Mouse (Mus musculus) heart, adult 11 months (tissue): ENCODE results near the gene Foxe3.

Experiments
- DNase-seq: peaks from one replicate; pipeline ENCODE4 v3.0.0; 2022

Gene Foxe3

GRCm38 (mm10) chr4:114925917-114926312 lies at the start of gene Foxe3:
Gene Foxe3, minus strand, starts transcription at chr4:114926013.
- DNase-seq: no peak

- DNase-seq: no peak
Observed at GRCm38 (mm10) chr4:114973229-114973740, 47.5 kb upstream of the Foxe3 start.

GRCm38 (mm10) chr4:114970736-114971135 lies 44.9 kb upstream of the Foxe3 start:
- DNase-seq: no peak

GRCm38 (mm10) chr4:114960881-114961280 lies 35.1 kb upstream of the Foxe3 start:
- DNase-seq: peak; percentile 22

GRCm38 (mm10) chr4:114959533-114959932 lies 33.7 kb upstream of the Foxe3 start:
- no peak for DNase-seq

GRCm38 (mm10) chr4:114958786-114959185 lies 33.0 kb upstream of the Foxe3 start:
- DNase-seq: peak; percentile 58

- peak; percentile 71 for DNase-seq
Observed at GRCm38 (mm10) chr4:114958231-114958630, 32.4 kb upstream of the Foxe3 start.

GRCm38 (mm10) chr4:114957403-114957802 lies 31.6 kb upstream of the Foxe3 start:
- peak; percentile 69 for DNase-seq

GRCm38 (mm10) chr4:114953172-114953571 lies 27.4 kb upstream of the Foxe3 start:
- DNase-seq: peak; percentile 71

GRCm38 (mm10) chr4:114947852-114948481 lies 22.2 kb upstream of the Foxe3 start:
- peak; percentile 66 for DNase-seq

GRCm38 (mm10) chr4:114947395-114947794 lies 21.6 kb upstream of the Foxe3 start:
- peak; percentile 91 for DNase-seq

GRCm38 (mm10) chr4:114946416-114946815 lies 20.6 kb upstream of the Foxe3 start:
- peak; percentile 58 for DNase-seq

GRCm38 (mm10) chr4:114945021-114945420 lies 19.2 kb upstream of the Foxe3 start:
- peak; percentile 76 for DNase-seq

- peak; percentile 67 for DNase-seq
Observed at GRCm38 (mm10) chr4:114942583-114942982, 16.8 kb upstream of the Foxe3 start.

GRCm38 (mm10) chr4:114942112-114942511 lies 16.3 kb upstream of the Foxe3 start:
- DNase-seq: peak; percentile 54

GRCm38 (mm10) chr4:114941311-114941710 lies 15.5 kb upstream of the Foxe3 start:
- peak; percentile 73 for DNase-seq

- DNase-seq: no peak
Observed at GRCm38 (mm10) chr4:114938248-114938647, 12.4 kb upstream of the Foxe3 start.

- peak; percentile 96 for DNase-seq
Observed at GRCm38 (mm10) chr4:114937459-114938047, 11.7 kb upstream of the Foxe3 start.

GRCm38 (mm10) chr4:114934188-114934587 lies 8.4 kb upstream of the Foxe3 start:
- peak; percentile 95 for DNase-seq

- DNase-seq: no peak
Observed at GRCm38 (mm10) chr4:114932747-114933146, 6.9 kb upstream of the Foxe3 start.

- DNase-seq: no peak
Observed at GRCm38 (mm10) chr4:114929155-114929554, 3.3 kb upstream of the Foxe3 start.

GRCm38 (mm10) chr4:114924971-114925916 lies 569 bp downstream of the Foxe3 start:
- no peak for DNase-seq

GRCm38 (mm10) chr4:114917091-114917490 lies 8.7 kb downstream of the Foxe3 start:
- DNase-seq: no peak
